Mouse (Mus musculus): ENCODE results near the gene Gucy1b1.
A peak's percentile ranks its signal among the peaks of the same experiment; 100 is the strongest.

Gucy1b1 gene

DNA sequence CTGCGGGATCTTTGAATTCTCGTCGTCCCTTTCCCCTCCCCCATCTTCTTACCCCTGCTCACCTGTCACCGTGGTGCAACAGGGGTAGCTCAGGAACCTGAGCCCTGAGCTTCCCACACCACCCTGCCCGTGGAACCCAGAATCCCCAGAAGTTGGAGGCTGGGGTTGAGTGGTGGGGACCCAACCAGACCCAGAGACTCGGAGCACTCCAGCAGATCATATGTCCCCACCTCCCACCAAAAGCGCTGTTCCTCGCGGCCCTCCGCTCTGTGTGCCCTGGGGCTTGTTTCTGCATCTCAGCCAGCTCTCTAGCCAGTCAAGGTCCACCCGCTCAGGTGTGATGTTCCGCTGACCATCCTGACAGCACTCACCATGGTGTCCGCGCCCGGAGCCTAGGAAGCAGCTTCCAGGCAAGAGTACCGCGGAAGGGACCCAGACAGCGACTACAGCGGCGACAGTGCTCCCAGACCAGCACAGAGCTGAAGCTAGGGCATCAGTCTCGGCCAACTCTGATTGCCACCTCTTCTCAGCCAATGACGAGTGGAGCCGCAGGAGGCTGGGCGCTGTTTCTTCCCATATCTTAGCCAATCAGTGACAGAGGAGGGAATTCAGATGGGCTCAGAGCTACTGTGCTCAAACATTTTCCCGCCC, at the start of gene Gucy1b1:
Gene Gucy1b1, minus strand, starts transcription at position 489 of the 651 bp plus-strand sequence.
- DNase-seq (ENCODE audit: low read depth, low spot score) = peak; percentile 79

- no peak for DNase-seq (ENCODE audit: low read depth, low spot score)
These were observed 44.4 kb upstream of the Gucy1b1 start for GRCm38 (mm10) chr3:82118916-82119315.

GRCm38 (mm10) chr3:82112439-82112838, 38.0 kb upstream of the Gucy1b1 start:
- DNase-seq (ENCODE audit: low read depth, low spot score) = no peak

DNA sequence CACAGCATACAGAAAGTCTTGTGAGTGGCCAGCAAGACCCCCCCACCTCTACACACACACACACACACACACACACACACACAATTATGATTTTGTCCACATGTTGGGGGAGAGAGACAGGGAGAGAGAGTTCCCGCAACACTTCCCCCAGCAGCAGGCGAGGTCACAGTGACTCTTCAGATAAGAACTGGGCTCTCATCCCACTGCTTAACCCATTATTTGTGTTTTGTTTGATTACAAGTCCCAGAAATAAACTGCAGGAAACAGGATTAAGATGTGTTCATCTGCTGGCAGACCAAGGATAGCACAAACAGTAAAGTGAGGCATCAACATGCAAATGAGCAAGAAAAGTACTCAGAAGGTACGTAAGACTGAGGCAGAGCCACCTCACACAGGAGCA, 37.5 kb upstream of the Gucy1b1 start:
- no peak for DNase-seq (ENCODE audit: low read depth, low spot score)

DNA sequence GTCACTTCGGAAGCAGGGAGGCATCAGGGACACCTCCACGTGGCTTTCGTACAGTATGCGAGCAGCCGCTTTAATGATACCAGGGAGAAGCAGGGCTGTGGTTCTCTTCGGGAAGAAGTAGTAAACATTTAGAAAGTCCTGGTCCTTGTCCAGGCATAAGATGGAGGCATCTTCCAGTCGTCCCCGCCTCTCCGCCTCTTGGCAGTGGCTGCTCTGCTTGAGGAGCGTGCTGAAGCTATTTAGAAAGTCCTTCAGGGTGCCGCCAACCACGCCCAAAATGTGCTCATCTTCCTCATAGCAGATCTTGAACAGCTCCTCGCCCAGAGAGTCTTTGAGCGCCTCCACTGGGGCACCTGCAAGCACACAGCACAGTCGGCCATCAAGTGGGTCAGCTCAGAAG, 34.5 kb upstream of the Gucy1b1 start:
- no peak for DNase-seq (ENCODE audit: low read depth, low spot score)

DNA sequence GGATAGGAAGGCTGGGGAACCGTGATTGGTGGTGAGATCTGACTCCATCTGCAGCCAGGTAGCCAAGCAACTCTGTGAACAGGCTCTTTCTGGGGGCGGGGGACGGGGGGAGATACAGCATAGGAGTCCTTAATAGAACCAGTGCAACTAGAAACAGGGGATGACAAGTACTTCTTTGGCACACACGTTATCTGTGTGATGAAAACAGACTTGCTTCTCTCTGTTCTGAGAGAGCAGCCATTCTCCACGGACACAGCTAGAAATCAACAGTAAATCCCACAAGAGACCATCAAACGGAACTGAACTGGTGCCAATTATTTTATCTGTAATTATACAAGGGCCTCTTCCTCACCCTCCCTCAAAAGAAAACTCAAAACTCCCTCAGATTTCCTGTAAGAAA, 29.7 kb upstream of the Gucy1b1 start:
- no peak for DNase-seq (ENCODE audit: low read depth, low spot score)

DNA sequence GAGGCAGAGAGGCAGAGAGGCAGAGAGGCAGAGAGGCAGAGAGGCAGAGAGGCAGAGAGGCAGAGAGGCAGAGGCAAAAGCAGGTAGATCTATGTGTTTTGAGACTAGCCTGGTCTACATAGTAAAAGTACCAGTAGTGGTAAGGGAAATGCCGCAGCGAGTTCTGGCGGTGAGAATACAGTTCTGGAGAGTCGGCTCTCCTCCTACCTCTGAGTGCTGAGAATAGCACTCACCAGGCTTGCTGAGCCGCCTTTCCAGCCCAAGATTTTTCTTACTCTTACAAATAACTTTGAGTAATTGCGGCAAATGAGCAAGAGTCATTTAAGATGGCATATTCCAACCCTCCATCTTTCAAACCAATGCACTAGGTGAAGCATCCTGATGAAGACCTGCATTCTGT, 24.6 kb upstream of the Gucy1b1 start:
- no peak for DNase-seq (ENCODE audit: low read depth, low spot score)

DNA sequence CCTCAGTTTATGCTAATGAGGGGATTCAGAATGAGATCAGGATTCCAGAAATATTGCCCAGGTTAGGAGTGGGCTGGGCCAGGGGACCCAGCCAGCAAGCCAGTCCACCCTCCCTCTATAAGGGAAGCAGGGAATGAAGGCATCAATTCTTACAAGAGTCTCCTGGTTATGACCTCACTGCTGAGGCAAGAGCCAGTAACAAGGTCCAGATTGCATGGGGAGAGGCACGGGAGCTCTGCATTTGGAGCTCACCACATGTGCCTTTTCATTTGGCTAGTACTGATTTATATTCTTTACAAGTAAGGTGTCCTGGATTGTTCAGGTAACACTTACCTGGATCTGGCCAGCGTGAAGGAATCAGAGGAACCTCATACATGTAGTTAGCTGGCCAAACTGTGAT, 22.3 kb upstream of the Gucy1b1 start:
- DNase-seq (ENCODE audit: low read depth, low spot score) = no peak

DNA sequence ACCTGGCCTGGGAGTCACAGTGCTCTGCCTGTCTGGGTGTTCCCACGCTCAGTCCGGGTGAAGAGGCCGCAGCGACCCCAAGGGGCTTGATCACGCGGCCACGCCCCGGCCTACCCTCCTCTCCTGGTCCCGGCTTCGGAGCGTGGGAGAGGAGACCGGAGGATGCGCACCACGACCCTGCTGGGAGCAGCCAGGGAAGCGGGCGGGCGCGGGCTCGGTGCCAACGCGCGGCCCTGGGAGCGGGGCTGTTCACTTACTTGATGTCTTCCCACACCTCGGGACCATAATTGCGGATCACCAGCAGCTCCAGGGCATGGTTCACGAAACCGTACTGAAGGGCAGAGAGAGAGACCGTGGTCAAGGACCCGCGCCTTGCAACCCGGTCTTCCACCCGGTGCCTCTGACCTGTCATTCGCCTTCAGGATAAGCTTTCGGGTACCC, 728 bp downstream of the Gucy1b1 start:
- peak; percentile 19 for DNase-seq (ENCODE audit: low read depth, low spot score)

GRCm38 (mm10) chr3:82067830-82068229, 6.7 kb downstream of the Gucy1b1 start:
- DNase-seq (ENCODE audit: low read depth, low spot score) = no peak

GRCm38 (mm10) chr3:82061402-82062180, 12.9 kb downstream of the Gucy1b1 start:
- DNase-seq (ENCODE audit: low read depth, low spot score) = no peak

- DNase-seq (ENCODE audit: low read depth, low spot score) = no peak
These were observed 17.3 kb downstream of the Gucy1b1 start for GRCm38 (mm10) chr3:82057201-82057600.

- no peak for DNase-seq (ENCODE audit: low read depth, low spot score)
These were observed 20.1 kb downstream of the Gucy1b1 start for GRCm38 (mm10) chr3:82054283-82054974.

DNA sequence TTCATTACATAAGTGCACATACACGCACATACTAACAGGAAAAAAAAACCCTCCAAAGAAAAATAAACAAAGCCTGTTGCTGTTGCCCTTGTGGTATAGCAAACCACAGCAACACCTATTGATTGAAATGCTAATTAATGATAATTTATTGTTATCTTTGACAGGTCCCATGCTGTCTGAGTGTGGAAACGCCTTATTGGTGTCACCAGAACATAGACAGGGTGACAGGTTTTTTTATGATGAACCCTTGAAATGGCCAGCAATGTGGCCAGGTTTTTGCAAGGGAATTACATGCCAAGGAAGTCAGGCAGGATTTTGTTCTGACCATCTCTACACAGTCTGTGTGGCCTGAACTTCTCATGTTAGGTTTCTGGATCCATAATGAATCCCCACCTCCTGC, 22.5 kb downstream of the Gucy1b1 start:
- DNase-seq (ENCODE audit: low read depth, low spot score) = no peak

DNA sequence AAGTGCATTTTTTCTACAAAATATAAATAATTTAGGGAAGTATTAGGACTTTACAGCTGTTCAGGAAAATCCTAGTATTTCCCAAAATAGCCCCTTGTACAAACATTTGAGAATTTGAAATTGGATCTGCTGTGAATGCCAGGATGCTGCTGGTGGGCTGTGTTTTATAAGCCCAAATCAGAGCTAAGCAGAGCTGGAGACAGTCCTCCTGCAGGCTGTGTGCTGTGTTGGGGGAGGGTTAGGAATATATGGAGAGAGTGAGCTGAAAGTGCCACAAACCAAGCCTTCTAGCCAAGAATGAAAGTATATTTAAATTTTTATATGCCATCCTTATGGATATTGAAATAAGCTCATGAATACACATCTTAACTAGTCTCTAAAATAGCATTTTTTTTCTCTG, 23.0 kb downstream of the Gucy1b1 start:
- no peak for DNase-seq (ENCODE audit: low read depth, low spot score)

GRCm38 (mm10) chr3:82048681-82049080, 25.8 kb downstream of the Gucy1b1 start:
- DNase-seq (ENCODE audit: low read depth, low spot score) = no peak

DNA sequence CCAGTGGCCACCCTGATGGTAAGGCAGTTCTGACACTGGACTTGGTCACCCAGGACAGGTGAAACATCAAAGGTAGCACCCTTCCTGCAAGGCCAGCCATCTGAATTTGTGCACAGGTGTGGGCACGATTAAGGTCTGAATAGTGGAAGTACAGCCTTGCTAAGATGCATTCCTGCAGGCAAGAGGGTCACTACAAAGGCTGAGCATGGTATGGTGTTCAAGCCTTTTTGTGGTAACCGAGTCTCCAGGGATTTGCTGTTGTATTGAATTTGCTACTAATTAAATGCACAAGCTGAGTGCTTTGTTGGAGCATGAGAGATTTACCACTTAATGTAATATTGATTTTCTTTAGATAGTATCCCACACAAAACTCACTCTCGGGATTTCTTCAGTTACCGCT, 26.4 kb downstream of the Gucy1b1 start:
- DNase-seq (ENCODE audit: low read depth, low spot score) = no peak

GRCm38 (mm10) chr3:82047100-82047753, 27.3 kb downstream of the Gucy1b1 start:
- DNase-seq (ENCODE audit: low read depth, low spot score) = peak; percentile 67

DNA sequence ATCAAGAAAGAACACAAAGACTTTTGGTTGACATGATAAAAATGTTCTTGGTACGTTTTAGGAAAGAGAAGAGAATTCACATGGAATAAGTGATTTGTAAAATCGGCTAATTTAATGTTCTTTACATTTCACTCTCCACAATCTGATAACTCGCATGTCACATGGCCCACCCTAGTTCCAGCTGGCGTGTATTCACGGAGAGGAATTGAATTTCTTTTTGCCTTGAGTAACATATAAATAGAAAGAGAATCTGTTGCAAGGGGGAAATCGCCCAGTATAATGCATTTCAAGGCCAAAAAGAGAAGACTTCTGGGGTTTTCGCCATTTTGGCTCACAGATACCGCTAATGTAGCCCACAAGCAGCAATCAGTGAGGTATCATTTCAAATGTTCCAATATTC, 28.4 kb downstream of the Gucy1b1 start:
- no peak for DNase-seq (ENCODE audit: low read depth, low spot score)

DNA sequence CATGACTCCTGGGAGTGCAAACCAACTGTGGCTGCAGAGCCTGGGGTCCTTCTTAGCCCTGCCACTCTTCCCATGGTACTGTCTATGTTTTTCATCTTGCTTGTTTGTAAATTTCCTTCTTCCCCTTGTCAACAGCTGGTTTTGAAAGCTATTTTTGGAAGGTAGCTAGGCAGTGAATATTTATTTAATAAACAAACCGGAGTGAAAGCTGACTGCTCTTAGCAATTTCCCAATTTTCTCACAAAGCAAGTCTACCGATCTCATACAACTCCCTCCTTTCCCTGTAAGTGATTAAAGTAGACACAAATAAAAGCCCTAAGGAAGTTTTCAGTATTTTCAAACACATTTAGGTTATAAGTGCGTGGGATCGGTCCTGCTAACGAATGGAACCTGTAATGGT, 29.6 kb downstream of the Gucy1b1 start:
- DNase-seq (ENCODE audit: low read depth, low spot score) = no peak

DNA sequence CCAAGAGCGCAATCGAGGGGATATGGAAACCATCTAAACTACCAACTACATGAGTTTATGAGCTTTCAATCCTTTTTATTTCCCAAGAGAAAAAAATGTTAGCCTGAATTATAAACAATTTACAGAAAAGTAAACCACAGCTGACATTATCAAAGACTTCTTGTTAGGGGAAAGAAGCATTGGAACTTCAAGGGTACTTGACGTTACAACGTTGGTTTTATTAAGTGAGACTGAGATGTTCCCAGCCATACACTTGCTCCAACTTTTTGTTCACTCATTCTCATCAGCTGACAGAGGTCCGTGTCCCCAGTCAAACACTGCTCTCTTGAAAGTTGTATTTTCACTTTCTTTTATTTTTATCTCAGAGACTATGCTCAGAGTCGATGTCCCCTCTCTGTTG, 30.8 kb downstream of the Gucy1b1 start:
- DNase-seq (ENCODE audit: low read depth, low spot score) = no peak
